Mouse (Mus musculus) megakaryocyte, embryonic 14.5 days (primary cell): ENCODE measurements around the gene Lrrc7. TPM values are rescaled to one million over a fixed set of nuclear protein-coding genes. Genes with fewer than 3 reads are reported as not detected.

Experiments used
- H3K27me3 ChIP-seq: replicated peaks from 2 replicates; pipeline ENCODE3; 2012; ENCODE audit warnings: inconsistent platforms
- H3K36me3 ChIP-seq: replicated peaks from 2 replicates; pipeline ENCODE3; 2012; ENCODE audit warnings: low read length, inconsistent platforms, mixed read lengths
- H3K4me1 ChIP-seq: 2 replicates; pipeline ENCODE4 v1.6.1; 2012; ENCODE audit warnings: inconsistent platforms
- H3K4me3 ChIP-seq: replicated peaks from 2 replicates; pipeline ENCODE3; 2012; ENCODE audit warnings: moderate library complexity, mild to moderate bottlenecking, inconsistent platforms
- H3K9me3 ChIP-seq: 2 replicates; pipeline ENCODE4 v1.6.1; 2012; ENCODE audit warnings: inconsistent platforms
- FLI1 ChIP-seq: IDR thresholded peaks from 2 replicates; pipeline ENCODE4 v1.6.1; 2012; ENCODE audit warnings: low read length, inconsistent platforms, mixed read lengths
- GATA1 ChIP-seq: IDR thresholded peaks from 3 replicates; pipeline ENCODE4 v1.6.1; 2012; ENCODE audit warnings: mixed read lengths, low read length, inconsistent platforms, borderline replicate concordance
- polyA plus RNA-seq: library from polyadenylated mRNA; stranded (reverse); fragments of >175 nt; gene quantifications from 2 replicates; pipeline ENCODE4 v1.2.3, GENCODE M21; 2012; ENCODE audit warnings: low replicate concordance; ENCODE audit not compliant: insufficient read depth

The Lrrc7 gene
- polyA plus RNA-seq, 1 experiment = not detected

GRCm38 (mm10) chr3:158284431-158284830 is 277.6 kb downstream of the Lrrc7 start:
- Histone ChIP-seq H3K4me3 (no peak overlapping the region), H3K27me3 (no peaks in the 10 kb centered on the region)
- TF ChIP-seq FLI1 (no peak), GATA1 (no peak)

DNA sequence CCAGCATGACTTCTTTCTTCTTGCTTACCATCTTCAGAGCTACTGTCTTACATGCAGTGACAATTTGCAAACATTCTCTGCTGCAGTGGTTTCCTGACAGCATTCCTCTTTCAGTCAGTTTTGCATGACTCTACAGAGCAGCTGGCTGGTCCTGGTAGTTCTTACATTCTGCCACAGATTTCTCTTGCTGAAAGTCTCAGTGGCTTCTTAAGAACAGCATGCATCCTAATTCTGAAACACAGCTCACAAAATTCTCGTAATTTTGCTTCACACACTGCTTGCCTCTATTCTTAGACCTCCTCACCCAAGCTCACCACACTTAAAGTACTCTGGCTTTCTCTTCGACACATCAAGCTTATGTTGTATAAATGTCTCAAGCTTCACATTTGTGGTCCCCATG is 283.4 kb downstream of the Lrrc7 start:
- no peaks in the 10 kb centered on the region for H3K36me3 ChIP-seq
- H3K9me3 ChIP-seq = no peaks in the 10 kb centered on the region
- no peak overlapping the region for H3K4me3 ChIP-seq
- H3K4me1 ChIP-seq = no peaks in the 10 kb centered on the region
- TF ChIP-seq FLI1 = no peak
- H3K27me3 ChIP-seq = no peaks in the 10 kb centered on the region

More at GRCm38 (mm10) chr3:158284431-158284830, 277.6 kb downstream of the Lrrc7 start:
- no peaks in the 10 kb centered on the region for H3K36me3 ChIP-seq
- H3K4me1 ChIP-seq = no peaks in the 10 kb centered on the region
- no peaks in the 10 kb centered on the region for H3K9me3 ChIP-seq

DNA sequence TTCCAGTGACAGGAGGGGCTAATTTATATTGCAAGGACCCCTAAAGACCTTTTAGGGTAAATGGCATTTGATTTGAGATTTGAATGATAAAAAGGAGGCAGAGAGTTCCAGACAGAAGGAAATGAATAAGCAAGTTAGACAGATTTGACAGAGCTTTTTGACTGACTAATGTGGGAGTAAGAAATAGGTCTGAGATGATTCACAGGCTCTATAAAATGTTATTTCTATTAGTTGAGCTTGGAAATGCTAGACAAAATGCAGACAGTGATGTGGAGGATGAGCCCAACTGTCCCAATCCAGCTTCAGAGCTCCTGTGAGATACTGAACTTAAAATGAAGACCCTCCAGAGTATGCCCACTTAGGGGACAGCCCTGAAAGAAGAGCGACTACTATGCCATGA is 289.3 kb downstream of the Lrrc7 start:
- Histone ChIP-seq H3K4me3 (no peak overlapping the region), H3K4me1 (no peaks in the 10 kb centered on the region), H3K9me3 (no peaks in the 10 kb centered on the region), H3K36me3 (no peaks in the 10 kb centered on the region), H3K27me3 (no peaks in the 10 kb centered on the region)
- no peak for TF ChIP-seq GATA1
- TF ChIP-seq FLI1 = no peak

DNA sequence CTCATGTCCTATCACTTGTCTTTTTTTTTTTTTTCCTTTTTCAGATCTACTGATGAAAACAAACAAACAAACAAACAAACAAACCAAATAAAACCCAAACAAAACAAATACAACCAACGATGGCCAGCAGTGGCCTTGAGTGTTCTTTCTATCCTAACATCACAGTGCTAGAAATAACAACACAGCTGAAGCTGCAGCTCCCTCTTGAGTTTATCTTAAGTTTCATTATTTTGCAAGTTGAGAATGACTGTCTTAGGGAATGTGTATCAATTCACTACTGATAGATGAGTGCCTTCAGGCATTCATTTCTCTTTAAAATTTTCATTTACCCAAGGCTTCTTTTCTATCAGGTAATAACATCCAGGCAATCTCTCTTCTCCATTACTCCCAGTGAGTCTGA is 291.1 kb downstream of the Lrrc7 start:
- no peaks in the 10 kb centered on the region for H3K27me3 ChIP-seq
- H3K4me3 ChIP-seq = no peak overlapping the region
- H3K4me1 ChIP-seq = no peaks in the 10 kb centered on the region
- no peaks in the 10 kb centered on the region for H3K9me3 ChIP-seq
- TF ChIP-seq GATA1 (no peak), FLI1 (no peak)
- no peaks in the 10 kb centered on the region for H3K36me3 ChIP-seq

DNA sequence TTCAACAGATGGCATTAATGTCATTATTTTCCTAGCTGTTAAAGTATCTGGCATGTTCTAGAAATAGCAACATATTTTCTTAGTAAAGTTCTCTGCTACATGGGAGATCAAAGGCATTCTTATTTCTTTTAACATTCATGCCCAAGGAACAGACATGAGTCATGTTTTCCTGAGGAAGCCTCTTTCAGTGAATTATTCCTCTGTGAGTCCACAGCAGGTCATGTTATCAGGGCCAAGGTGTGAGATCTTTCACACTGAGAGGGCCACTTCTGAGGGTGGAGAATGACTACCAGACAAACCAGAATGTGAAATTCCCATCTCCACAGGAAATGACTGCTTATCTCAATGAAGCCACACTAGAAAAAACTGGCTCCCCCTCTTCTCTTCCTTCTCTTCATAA is 309.4 kb downstream of the Lrrc7 start:
- peaks cover 9% of the 10 kb centered on the region; the same call in 1 of the 2 replicates for H3K4me1 ChIP-seq
- H3K4me3 ChIP-seq = no peak overlapping the region
- H3K27me3 ChIP-seq = no peaks in the 10 kb centered on the region
- H3K9me3 ChIP-seq = no peaks in the 10 kb centered on the region
- TF ChIP-seq GATA1 (no peak), FLI1 (no peak)
- H3K36me3 ChIP-seq = no peaks in the 10 kb centered on the region

- TF ChIP-seq GATA1 (no peak), FLI1 (no peak)
- Histone ChIP-seq H3K4me1 (peaks cover 9% of the 10 kb centered on the region; the same call in 1 of the 2 replicates), H3K4me3 (no peak overlapping the region), H3K27me3 (no peaks in the 10 kb centered on the region), H3K9me3 (no peaks in the 10 kb centered on the region), H3K36me3 (no peaks in the 10 kb centered on the region)
Measured at GRCm38 (mm10) chr3:158247672-158248071, 314.3 kb downstream of the Lrrc7 start.

GRCm38 (mm10) chr3:158210657-158211056 is 351.4 kb downstream of the Lrrc7 start:
- Histone ChIP-seq H3K4me1 (no peaks in the 10 kb centered on the region), H3K9me3 (no peaks in the 10 kb centered on the region), H3K27me3 (no peaks in the 10 kb centered on the region), H3K36me3 (no peaks in the 10 kb centered on the region), H3K4me3 (no peak overlapping the region)
- TF ChIP-seq FLI1 (no peak), GATA1 (no peak)

- H3K4me3 ChIP-seq = no peak overlapping the region
- TF ChIP-seq FLI1 (no peak), GATA1 (no peak)
- H3K9me3 ChIP-seq = no peaks in the 10 kb centered on the region
- no peaks in the 10 kb centered on the region for H3K4me1 ChIP-seq
- H3K27me3 ChIP-seq = no peaks in the 10 kb centered on the region
- no peaks in the 10 kb centered on the region for H3K36me3 ChIP-seq
Measured at GRCm38 (mm10) chr3:158210026-158210425, 352.0 kb downstream of the Lrrc7 start.

- Histone ChIP-seq H3K9me3 (no peaks in the 10 kb centered on the region), H3K4me3 (no peak overlapping the region), H3K36me3 (no peaks in the 10 kb centered on the region), H3K27me3 (no peaks in the 10 kb centered on the region), H3K4me1 (no peaks in the 10 kb centered on the region)
- TF ChIP-seq GATA1 = no peak
- TF ChIP-seq FLI1 = no peak
Measured at GRCm38 (mm10) chr3:158207840-158208239, 354.2 kb downstream of the Lrrc7 start.

DNA sequence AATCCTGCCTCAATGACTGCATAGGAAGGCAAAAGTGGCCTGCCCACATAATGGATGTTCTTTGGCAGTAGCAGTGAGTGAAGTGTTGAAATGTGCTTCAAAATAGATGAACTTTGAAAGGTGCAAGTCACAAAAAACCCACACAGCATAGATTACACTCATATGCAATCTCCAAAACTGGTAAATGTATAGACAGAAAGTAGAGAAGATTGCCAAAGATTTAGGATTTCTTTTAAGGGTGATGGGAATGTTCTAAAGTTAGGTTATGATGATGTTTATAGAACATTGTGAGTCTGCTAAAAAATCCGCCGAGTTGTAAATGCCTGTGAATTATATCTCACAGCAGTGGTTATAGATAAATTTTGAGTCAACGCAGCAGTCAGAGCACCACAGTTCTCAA is 359.2 kb downstream of the Lrrc7 start:
- no peak overlapping the region for H3K4me3 ChIP-seq
- no peaks in the 10 kb centered on the region for H3K9me3 ChIP-seq
- H3K4me1 ChIP-seq = no peaks in the 10 kb centered on the region
- TF ChIP-seq GATA1 (no peak), FLI1 (no peak)
- no peaks in the 10 kb centered on the region for H3K36me3 ChIP-seq
- no peaks in the 10 kb centered on the region for H3K27me3 ChIP-seq

GRCm38 (mm10) chr3:158195426-158195825 is 366.6 kb downstream of the Lrrc7 start:
- H3K36me3 ChIP-seq = no peaks in the 10 kb centered on the region
- no peaks in the 10 kb centered on the region for H3K27me3 ChIP-seq
- H3K9me3 ChIP-seq = no peaks in the 10 kb centered on the region
- TF ChIP-seq GATA1 = no peak
- no peak for TF ChIP-seq FLI1
- no peaks in the 10 kb centered on the region for H3K4me1 ChIP-seq
- no peak overlapping the region for H3K4me3 ChIP-seq
